8 mouse cellular contexts compared by ENCODE assay signal in genomic region chr6:34316854-34317771, GRCm38 (mm10). TPM values are rescaled to one million over a fixed set of nuclear protein-coding genes. Genes with fewer than 3 reads are reported as not detected.
DNase-seq lines count a peak whose midpoint lies in the region; ATAC-seq lines count a peak whose summit lies in the region.

Akr1b3 (minus strand) TSS chr6:34317478.

- peak; percentile 95 to 96 for DNase-seq in adrenal gland, adult (ENCODE audit: inconsistent age in 2 of 2, low spot score in 1 of 2)
- DNase-seq in embryo, embryonic 10.5 days (ENCODE audit: low spot score): peak; percentile 97
- DNase-seq in gastrocnemius, postnatal 14 days: peak; percentile 90
- peak; percentile 94 for DNase-seq in left cerebral cortex, postnatal 10 days (ENCODE audit: extremely low spot score in 1 of 2, low spot score in 2 of 2)
- DNase-seq in right cerebral cortex, postnatal 25 days: peak; percentile 90
- DNase-seq in urinary bladder, postnatal 4 days (ENCODE audit: low spot score in 2 of 2): peak; percentile 87 to 88

- intact Hi-C loops in gastrocnemius, postnatal 14 days (cut with DNase I; ENCODE audit: low total_unique reads): no loop called here
- intact Hi-C loops in left cerebral cortex, postnatal 10 days (cut with DNase I): no loop called here

- peak; percentile 93 for ATAC-seq in inflammation-experienced regulatory T-cells, adult 6 months
- ATAC-seq in megakaryocyte-erythroid progenitor cell, adult 5-6 weeks (replicated peaks; ENCODE audit: low FRiP score, low TSS enrichment, poor library complexity, severe bottlenecking): peak; percentile 98

RNA-seq across cellular contexts. Expression of gene Akr1b3, which starts in this region (rescaled TPM):
- total RNA-seq in gastrocnemius, postnatal 14 days (2021): 100 to 1,000 TPM; 202 to 210 TPM
- 100 to 1,000 TPM; 371 to 476 (median 432) TPM for polyA plus RNA-seq in inflammation-experienced regulatory T-cells, adult 6 months (2017; shearing (Covaris generic))
- 10 to 100 TPM; 57.2 to 60.9 TPM for total RNA-seq in left cerebral cortex, postnatal 10 days (2021)
- total RNA-seq in megakaryocyte-erythroid progenitor cell, adult 5-6 weeks (2014; fragmentation: Nextera tagmentation): 136 and 183 TPM in 2 replicates
- 72.9 and 78.5 TPM in 2 replicates for total RNA-seq in megakaryocyte-erythroid progenitor cell, adult 5-6 weeks (2017)

Comparison
In these comparisons a context has a peak if more than half of its experiments do, and no peak if none do; other contexts are left out.
1. Peak in every context shown above with its lines: DNase-seq and ATAC-seq.